Mouse (Mus musculus) small intestine, adult 2 months (tissue): ENCODE data around the gene Slc7a5.

Experiments used
- CTCF ChIP-seq: fragments of 200-500 bp; IDR thresholded peaks from 2 replicates; pipeline ENCODE4 v1.5.1; 2012; ENCODE audit warnings: low read depth, mild to moderate bottlenecking, control low read depth, inconsistent platforms, low read length, moderate library complexity, mixed read lengths; ENCODE audit not compliant: insufficient replicate concordance, insufficient read length; ENCODE audit errors: extremely low read depth
- POLR2A ChIP-seq: fragments of 200-500 bp; IDR thresholded peaks from 2 replicates; pipeline ENCODE4 v1.6.1; 2012; ENCODE audit warnings: low read depth, mild to moderate bottlenecking, control low read depth, inconsistent platforms, low read length, moderate library complexity

GRCm38 (mm10) chr8:121925624-121926023, 18.1 kb upstream of the Slc7a5 start:
- TF ChIP-seq POLR2A (no peak), CTCF (peak; percentile 89; the same call in 1 of the 2 replicates)
